Mouse (Mus musculus): ENCODE measurements at regions not wholly inside any gene's neighbourhood (a gene's known extent, or its start where the extent isn't known, plus 50 kb on each side); places are given as distances from the start of the nearest gene placed in this dataset.

- Histone ChIP-seq H3K4me2 (replicated peaks; ENCODE audit: low read depth, low read length, severe bottlenecking) (no peak overlapping the region), H3K36me3 (ENCODE audit: control insufficient read depth, insufficient read depth, low read length) (no peaks in the 10 kb centered on the region), H3K4me1 (ENCODE audit: control insufficient read depth, insufficient read depth, low read length) (no peaks in the 10 kb centered on the region), H3K9ac (ENCODE audit: low read depth, low read length, severe bottlenecking) (no peak overlapping the region), H3K27me3 (ENCODE audit: control insufficient read depth, insufficient read depth, low read length) (no peaks in the 10 kb centered on the region), H3K9me3 (ENCODE audit: control insufficient read depth, low read length) (no peaks in the 10 kb centered on the region), H3K4me3 (replicated peaks; ENCODE audit: low read length) (no peak overlapping the region), H3K27ac (replicated peaks; ENCODE audit: low read depth, low read length) (no peak overlapping the region)
- TF ChIP-seq POLR2A (IDR thresholded peaks at IDR 0.05; ENCODE audit: borderline replicate concordance, extremely low read depth, insufficient read depth, insufficient read length) = no peak
- WGBS = 75% methylated on average over 5 of the region's 5 CpGs
- DNase-seq (ENCODE audit: low spot score) (no peak), ATAC-seq (ENCODE audit: low FRiP score, low read depth) (no peak)
These were observed 247.5 kb downstream of the Zfp619 start for GRCm38 (mm10) chr7:39765094-39765493.

- Histone ChIP-seq H3K27ac (replicated peaks; ENCODE audit: low read depth, low read length) (no peak overlapping the region), H3K9ac (ENCODE audit: low read depth, low read length, severe bottlenecking) (no peak overlapping the region), H3K4me1 (ENCODE audit: control insufficient read depth, insufficient read depth, low read length) (no peaks in the 10 kb centered on the region), H3K9me3 (ENCODE audit: control insufficient read depth, low read length) (no peaks in the 10 kb centered on the region), H3K4me3 (replicated peaks; ENCODE audit: low read length) (no peak overlapping the region), H3K27me3 (ENCODE audit: control insufficient read depth, insufficient read depth, low read length) (no peaks in the 10 kb centered on the region), H3K4me2 (replicated peaks; ENCODE audit: low read depth, low read length, severe bottlenecking) (no peak overlapping the region), H3K36me3 (ENCODE audit: control insufficient read depth, insufficient read depth, low read length) (no peaks in the 10 kb centered on the region)
- ATAC-seq (ENCODE audit: low FRiP score, low read depth) = no peak
- no peak for TF ChIP-seq POLR2A (IDR thresholded peaks at IDR 0.05; ENCODE audit: borderline replicate concordance, extremely low read depth, insufficient read depth, insufficient read length)
- 87% methylated on average over 6 of the region's 6 CpGs for WGBS
- peak; percentile 14 for DNase-seq (ENCODE audit: low spot score)
These were observed 255.7 kb downstream of the Zfp619 start for GRCm38 (mm10) chr7:39773291-39773690.

GRCm38 (mm10) chr7:39789321-39789720, 271.8 kb downstream of the Zfp619 start:
- no peak for DNase-seq (ENCODE audit: low spot score)
- Histone ChIP-seq H3K27ac (replicated peaks; ENCODE audit: low read depth, low read length) (no peak overlapping the region), H3K4me3 (replicated peaks; ENCODE audit: low read length) (no peak overlapping the region), H3K4me2 (replicated peaks; ENCODE audit: low read depth, low read length, severe bottlenecking) (no peak overlapping the region), H3K9me3 (ENCODE audit: control insufficient read depth, low read length) (no peaks in the 10 kb centered on the region), H3K27me3 (ENCODE audit: control insufficient read depth, insufficient read depth, low read length) (no peaks in the 10 kb centered on the region), H3K4me1 (ENCODE audit: control insufficient read depth, insufficient read depth, low read length) (no peaks in the 10 kb centered on the region), H3K9ac (ENCODE audit: low read depth, low read length, severe bottlenecking) (no peak overlapping the region), H3K36me3 (ENCODE audit: control insufficient read depth, insufficient read depth, low read length) (no peaks in the 10 kb centered on the region)
- no peak for TF ChIP-seq POLR2A (IDR thresholded peaks at IDR 0.05; ENCODE audit: borderline replicate concordance, extremely low read depth, insufficient read depth, insufficient read length)
- 81% methylated on average over 4 of the region's 4 CpGs for WGBS
- ATAC-seq (ENCODE audit: low FRiP score, low read depth) = no peak

- no peak for TF ChIP-seq POLR2A (IDR thresholded peaks at IDR 0.05; ENCODE audit: borderline replicate concordance, extremely low read depth, insufficient read depth, insufficient read length)
- DNase-seq (ENCODE audit: low spot score) (no peak), ATAC-seq (ENCODE audit: low FRiP score, low read depth) (no peak)
- H3K36me3 ChIP-seq (ENCODE audit: control insufficient read depth, insufficient read depth, low read length) = no peaks in the 10 kb centered on the region
- WGBS = 56% methylated on average over 4 of the region's 4 CpGs
- H3K27me3 ChIP-seq (ENCODE audit: control insufficient read depth, insufficient read depth, low read length) = no peaks in the 10 kb centered on the region
- no peak overlapping the region for H3K27ac ChIP-seq (replicated peaks; ENCODE audit: low read depth, low read length)
- no peaks in the 10 kb centered on the region for H3K4me1 ChIP-seq (ENCODE audit: control insufficient read depth, insufficient read depth, low read length)
- H3K4me2 ChIP-seq (replicated peaks; ENCODE audit: low read depth, low read length, severe bottlenecking) = no peak overlapping the region
- H3K9ac ChIP-seq (ENCODE audit: low read depth, low read length, severe bottlenecking) = no peak overlapping the region
- H3K4me3 ChIP-seq (replicated peaks; ENCODE audit: low read length) = no peak overlapping the region
- no peaks in the 10 kb centered on the region for H3K9me3 ChIP-seq (ENCODE audit: control insufficient read depth, low read length)
These were observed 272.3 kb downstream of the Zfp619 start for GRCm38 (mm10) chr7:39789880-39790279.

- no peak overlapping the region for H3K9ac ChIP-seq (ENCODE audit: low read depth, low read length, severe bottlenecking)
- ATAC-seq (ENCODE audit: low FRiP score, low read depth) = no peak
- H3K9me3 ChIP-seq (ENCODE audit: control insufficient read depth, low read length) = no peaks in the 10 kb centered on the region
- WGBS = 88% methylated on average over 3 of the region's 3 CpGs
- no peaks in the 10 kb centered on the region for H3K4me1 ChIP-seq (ENCODE audit: control insufficient read depth, insufficient read depth, low read length)
- no peaks in the 10 kb centered on the region for H3K36me3 ChIP-seq (ENCODE audit: control insufficient read depth, insufficient read depth, low read length)
- no peak overlapping the region for H3K4me2 ChIP-seq (replicated peaks; ENCODE audit: low read depth, low read length, severe bottlenecking)
- no peak overlapping the region for H3K4me3 ChIP-seq (replicated peaks; ENCODE audit: low read length)
- no peak for DNase-seq (ENCODE audit: low spot score)
- TF ChIP-seq POLR2A (IDR thresholded peaks at IDR 0.05; ENCODE audit: borderline replicate concordance, extremely low read depth, insufficient read depth, insufficient read length) = no peak
- H3K27me3 ChIP-seq (ENCODE audit: control insufficient read depth, insufficient read depth, low read length) = no peaks in the 10 kb centered on the region
- H3K27ac ChIP-seq (replicated peaks; ENCODE audit: low read depth, low read length) = no peak overlapping the region
These were observed 277.2 kb downstream of the Zfp619 start for GRCm38 (mm10) chr7:39794751-39795150.

GRCm38 (mm10) chr7:39804276-39804675, 286.7 kb downstream of the Zfp619 start:
- 83% methylated on average over 3 of the region's 3 CpGs for WGBS
- Histone ChIP-seq H3K36me3 (ENCODE audit: control insufficient read depth, insufficient read depth, low read length) (no peaks in the 10 kb centered on the region), H3K4me3 (replicated peaks; ENCODE audit: low read length) (no peak overlapping the region), H3K4me2 (replicated peaks; ENCODE audit: low read depth, low read length, severe bottlenecking) (no peak overlapping the region), H3K4me1 (ENCODE audit: control insufficient read depth, insufficient read depth, low read length) (no peaks in the 10 kb centered on the region), H3K9ac (ENCODE audit: low read depth, low read length, severe bottlenecking) (no peak overlapping the region), H3K27ac (replicated peaks; ENCODE audit: low read depth, low read length) (no peak overlapping the region), H3K9me3 (ENCODE audit: control insufficient read depth, low read length) (no peaks in the 10 kb centered on the region), H3K27me3 (ENCODE audit: control insufficient read depth, insufficient read depth, low read length) (no peaks in the 10 kb centered on the region)
- no peak for TF ChIP-seq POLR2A (IDR thresholded peaks at IDR 0.05; ENCODE audit: borderline replicate concordance, extremely low read depth, insufficient read depth, insufficient read length)
- ATAC-seq (ENCODE audit: low FRiP score, low read depth) = no peak
- DNase-seq (ENCODE audit: low spot score) = no peak
